Mouse (Mus musculus) 3T3-L1 (cell line): ENCODE measurements around the gene Atox1.
"Not testable (repeated sequence)": the region's sequence is repeated elsewhere in the genome, so short reads cannot be mapped to it uniquely, and the experiment has no call there.

ENCODE experiments used
- DNase-seq: peaks from one replicate; pipeline ENCODE4 v3.0.0-alpha.2; 2015; ENCODE audit warnings: low read depth, low spot score

Gene Atox1

DNA sequence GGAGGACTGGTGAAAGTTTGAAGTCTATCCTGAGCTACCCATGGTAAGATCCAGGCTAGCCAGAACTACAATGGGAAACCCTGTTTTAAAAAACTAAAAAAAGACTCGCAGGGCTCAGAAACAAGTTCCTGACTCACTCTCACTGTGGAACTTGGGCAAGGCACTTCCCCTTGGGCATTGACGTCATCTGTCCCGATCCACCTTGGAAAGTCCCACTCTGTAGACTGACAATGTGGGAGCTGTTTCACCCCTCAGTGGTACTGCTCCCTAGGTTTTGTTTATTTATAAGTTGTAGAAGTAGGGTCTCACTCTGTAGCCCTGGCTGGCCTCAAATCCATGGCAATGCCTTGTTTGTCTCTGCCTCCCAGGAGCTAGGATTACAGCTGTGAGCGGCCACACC lies 7.4 kb downstream of the Atox1 start:
- peak; percentile 72 for DNase-seq

DNA sequence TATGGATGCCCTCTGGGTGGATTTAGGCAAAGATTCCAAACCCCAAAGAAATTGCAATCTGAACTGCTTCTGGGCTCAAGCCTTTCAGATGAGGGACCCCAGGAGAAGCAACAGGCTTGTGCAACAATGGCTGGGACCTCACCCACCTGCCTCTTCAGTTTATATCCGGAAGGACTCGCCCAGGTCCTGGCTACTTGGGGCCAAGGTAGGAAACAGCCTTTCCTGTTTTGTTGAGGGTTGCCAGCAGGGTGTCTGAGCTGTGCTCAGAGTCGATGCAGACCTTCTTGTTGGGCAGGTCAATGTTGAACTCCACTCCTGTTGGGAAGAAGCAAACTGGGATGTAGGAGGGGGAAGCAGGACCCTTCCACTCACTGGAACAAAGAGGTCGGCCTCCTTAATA lies 10.7 kb downstream of the Atox1 start:
- no peak for DNase-seq

DNA sequence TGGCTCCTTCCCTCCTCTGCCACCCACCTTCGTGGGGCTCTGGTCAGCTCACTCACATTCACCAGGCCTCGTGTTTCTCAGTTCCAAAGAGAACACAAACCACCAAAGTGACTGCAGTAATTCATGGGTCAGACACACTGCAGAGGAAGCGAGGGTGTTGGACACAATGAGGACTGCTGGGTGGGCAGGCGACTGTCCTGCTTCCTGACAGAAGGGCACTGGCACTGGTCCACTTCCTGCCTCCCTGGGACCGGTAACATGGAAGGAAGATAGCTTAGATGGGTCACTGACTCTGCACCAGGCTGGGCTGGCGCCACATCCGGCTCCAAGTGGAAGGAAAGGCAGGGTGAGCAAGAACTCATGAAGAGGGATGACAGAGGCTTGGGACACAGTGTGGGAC lies 11.5 kb downstream of the Atox1 start:
- DNase-seq, result no peak

DNA sequence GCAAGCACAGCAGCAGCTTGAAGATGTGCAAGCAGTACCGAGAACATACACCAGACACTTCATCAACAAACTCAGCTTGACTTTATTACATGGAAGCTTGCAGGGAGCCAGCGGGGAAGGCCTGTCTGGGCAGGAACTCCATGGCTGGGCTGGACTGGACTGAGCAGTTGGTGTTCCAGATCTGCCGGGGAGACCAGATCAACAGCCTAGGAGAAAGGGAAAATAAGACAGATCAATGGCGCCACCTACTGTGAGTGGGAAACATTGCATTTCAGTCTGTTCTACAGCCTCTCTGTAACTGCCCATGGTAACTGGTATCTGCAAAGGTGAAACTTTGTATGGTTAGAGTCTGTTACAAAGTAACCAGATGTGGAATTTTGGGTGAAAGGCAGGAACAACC lies 14.5 kb downstream of the Atox1 start:
- DNase-seq, result peak; percentile 94

DNA sequence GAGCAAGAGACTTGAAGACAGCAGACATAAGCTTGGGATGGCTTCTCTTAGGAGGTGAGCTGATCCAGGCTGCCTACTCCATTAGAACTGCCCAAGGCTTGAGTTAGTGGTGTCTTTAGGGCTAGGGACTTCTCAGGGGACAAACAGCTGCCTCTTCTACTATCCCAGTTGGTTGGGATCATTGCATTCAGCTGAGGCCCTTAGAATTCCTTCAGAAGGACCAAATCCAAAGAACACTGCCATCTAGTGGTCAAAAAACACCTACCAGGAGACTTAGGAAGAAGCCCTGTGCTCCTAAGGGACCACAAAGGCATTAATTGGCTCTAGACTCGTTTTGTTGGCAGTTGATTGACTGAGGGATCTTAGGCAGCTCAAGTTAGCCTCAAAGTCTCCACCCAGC lies 16.3 kb downstream of the Atox1 start:
- DNase-seq, result peak; percentile 93

DNA sequence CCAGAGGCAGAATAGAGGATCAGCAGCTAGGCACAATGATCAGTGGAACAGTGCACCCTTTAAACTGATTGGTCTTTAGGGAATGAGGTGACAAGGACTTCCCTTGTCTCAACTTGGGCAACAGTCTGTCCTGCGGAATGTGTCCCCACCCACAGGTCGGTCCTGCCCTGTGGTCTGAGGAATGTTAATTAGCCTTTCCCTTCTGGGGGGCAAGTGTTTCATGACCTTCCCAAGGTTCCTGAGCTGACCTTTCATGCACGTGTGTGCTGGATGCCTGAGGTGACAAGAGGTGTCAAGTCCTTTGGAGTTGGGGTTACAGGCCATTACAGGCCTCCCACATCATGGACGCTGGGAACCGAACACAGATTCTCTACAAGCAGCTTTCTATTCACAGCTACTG lies 21.3 kb downstream of the Atox1 start:
- no peak for DNase-seq

DNA sequence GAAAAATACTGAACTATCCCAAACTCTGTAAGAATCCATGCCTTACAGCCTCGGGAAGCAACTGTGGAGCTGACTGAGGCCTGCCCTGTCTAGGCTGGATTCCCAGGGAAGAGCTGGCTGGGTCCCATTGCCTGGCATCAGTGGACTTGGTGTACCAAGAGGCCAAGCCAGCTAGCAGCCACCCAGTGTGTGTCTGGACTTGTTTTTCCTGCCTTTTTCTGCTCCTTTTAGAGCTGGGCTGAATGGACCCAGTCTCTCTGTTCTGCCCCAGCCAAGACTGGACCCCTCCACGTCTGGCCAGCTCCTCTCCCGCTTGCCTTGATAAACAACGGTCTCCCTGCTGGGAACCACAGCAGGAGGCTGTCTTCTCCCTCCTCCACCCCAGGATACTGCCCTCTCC lies 23.0 kb downstream of the Atox1 start:
- DNase-seq, result no peak

DNA sequence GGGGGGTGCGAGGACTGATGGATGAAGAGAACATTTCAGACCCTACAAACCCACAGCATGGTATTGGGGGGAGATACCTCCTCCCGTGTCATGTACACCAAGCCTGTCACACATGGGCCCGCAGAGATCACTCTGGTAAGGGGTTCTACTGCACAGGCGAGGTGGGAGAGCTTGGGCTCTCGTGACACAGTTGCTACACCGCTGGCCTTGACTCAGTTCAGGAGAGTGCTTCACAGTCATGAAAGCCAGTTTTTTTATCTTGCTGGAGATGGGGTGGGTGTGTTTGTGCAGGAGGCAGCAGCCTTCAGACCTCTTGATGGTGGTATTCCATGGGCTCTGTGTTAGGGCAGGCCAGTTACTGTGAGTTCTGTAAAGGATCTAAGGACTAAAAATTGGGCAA lies 24.9 kb downstream of the Atox1 start:
- DNase-seq, result no peak

DNA sequence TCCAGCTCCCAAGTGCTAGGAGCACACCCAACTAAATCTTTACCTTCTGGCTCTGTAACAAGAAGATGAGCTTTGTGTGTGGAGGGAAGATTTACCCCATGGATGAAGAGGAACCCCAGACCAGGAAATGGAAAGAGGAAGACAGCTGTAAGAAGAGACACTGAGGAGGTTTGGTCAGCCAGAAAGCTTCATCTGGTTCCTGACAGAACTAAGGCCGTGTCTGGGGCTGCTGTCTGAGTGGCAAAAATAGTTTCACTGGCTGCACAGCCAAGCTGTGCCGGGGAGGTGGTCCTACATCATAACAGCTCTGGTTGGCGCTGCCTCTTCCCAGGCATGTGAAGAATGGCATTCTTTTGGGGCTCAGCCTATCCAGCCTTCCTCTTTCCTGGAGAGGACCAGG lies 28.1 kb downstream of the Atox1 start:
- no peak for DNase-seq

DNA sequence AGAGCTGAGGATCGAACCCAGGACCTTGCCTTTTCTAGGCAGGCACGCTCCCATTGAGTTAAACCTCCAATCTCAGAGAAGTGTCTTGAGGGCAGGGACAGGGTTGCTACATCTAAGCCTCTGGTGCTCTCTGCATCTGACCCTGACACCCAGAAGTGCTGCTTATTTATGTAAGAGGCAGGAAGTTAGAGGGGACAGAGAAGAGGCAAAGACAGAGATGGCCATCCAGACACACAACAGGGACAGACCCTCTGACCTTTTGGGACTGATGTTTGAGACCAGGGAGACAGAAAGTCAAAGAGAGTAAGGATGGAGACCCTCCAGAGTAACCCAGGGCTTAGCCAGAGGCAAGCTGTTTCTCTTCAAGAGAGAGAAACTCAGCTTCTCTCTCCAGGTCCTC lies 31.1 kb downstream of the Atox1 start:
- no peak for DNase-seq

DNA sequence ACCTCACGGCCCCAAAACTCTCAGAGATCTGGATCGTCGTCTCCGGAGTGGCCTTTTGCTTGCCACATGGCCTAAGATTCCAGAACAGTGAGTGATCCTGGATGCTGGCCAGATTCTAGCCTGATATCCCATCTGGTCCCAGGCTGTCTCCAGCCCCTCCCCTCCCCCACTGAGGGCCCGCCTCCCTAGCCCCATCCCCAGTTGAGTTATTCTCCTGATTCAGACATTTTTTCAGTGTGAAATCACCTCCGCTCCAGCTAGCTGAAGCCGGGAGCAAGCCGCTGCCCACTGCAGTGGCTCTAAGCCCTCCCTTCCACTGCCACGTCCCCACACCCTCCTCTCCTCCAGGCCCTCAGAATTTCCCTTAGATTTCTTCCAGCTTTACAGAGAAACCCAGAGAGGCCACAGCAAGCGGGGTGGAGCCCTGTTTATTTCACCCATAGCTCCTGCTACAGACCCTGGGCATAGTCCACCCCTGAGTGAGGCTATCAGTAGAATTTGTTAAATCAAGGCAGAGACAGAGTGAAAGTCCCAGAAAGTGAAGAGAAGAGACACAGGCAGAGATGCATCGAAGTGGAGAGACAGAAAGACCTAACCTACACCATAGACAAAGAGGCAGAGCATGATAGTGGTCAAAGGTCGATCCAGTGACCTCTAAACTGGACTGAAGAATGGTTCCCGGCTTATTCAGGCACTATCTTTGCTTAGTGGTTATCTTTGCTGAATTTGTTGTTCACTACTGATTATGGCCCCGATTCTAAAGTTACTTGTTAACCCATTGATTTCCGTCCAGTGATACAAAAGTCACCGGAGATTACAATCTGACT lies 32.6 kb downstream of the Atox1 start:
- peak; percentile 100 for DNase-seq

DNA sequence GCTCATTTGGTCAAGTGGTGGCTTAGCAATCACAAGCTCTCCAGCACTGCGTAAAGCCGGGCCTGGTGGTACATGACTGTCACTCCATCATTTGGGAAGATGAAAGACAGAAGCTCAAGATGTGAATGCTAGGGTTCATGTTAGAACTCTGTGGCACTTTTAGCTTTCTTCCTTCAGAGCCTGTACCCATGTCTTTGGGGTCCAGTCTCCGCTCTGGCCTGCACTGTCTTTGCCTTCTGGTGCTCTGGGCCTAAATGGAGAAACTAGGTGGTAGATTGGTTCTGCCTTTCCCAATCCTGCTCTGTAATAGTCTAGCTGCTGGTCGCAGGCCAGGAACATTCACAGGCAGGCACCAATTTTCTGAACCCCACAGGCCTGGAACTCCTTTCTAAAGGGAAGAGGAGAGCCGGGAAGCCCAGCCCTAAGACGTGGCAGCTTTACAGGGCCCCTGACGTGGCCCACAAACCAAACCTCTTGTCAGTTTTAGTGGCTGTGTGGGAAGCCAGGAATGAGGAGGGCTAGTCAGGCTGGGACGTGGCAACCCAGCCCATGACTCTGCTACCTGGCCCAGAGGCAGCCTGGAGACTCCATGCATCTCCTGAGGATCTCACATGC lies 36.2 kb downstream of the Atox1 start:
- DNase-seq, result peak; percentile 63

DNA sequence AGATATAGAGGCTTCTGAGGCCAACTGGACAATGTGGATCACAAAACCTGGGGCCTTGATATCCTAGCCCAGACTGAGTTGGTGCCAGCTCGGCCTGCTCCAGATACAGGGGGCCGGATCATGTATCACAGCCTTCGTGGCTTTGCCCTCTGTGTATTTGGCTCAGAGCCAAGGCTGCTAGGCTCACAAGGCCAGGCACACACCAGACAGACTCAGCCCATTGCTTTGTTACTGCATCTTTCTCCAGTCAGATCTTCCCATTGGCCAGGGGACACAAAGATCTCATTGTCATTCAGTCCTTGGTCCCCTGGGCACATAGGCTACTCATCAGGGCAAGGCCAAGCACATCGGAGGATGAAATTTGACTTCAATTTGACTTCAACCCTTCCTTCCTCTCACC lies 37.3 kb downstream of the Atox1 start:
- peak; percentile 82 for DNase-seq

DNA sequence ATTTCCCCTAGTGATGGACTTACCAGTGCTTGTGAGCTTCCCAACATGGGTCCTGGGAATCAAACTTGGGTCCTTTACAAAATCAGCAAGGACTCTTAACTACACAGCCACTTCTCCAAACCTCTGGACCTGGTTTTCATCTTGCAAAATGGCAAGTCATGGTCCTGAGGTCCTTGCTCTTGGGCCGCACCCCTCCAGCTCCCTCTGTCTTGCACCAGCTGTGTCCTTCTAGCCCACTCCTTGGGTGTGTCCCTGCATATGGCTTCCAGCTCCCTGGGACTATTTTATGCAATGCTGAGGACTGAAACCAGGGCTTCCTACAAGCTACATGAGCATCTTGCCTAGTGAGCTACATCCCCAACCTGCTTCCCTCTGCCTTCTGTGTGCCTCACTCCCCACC lies 38.1 kb downstream of the Atox1 start, which contains the start of gene Sparc:
Gene Sparc (minus strand): TSS at position 206 of the 400 bp plus-strand sequence.
- DNase-seq, result no peak

DNA sequence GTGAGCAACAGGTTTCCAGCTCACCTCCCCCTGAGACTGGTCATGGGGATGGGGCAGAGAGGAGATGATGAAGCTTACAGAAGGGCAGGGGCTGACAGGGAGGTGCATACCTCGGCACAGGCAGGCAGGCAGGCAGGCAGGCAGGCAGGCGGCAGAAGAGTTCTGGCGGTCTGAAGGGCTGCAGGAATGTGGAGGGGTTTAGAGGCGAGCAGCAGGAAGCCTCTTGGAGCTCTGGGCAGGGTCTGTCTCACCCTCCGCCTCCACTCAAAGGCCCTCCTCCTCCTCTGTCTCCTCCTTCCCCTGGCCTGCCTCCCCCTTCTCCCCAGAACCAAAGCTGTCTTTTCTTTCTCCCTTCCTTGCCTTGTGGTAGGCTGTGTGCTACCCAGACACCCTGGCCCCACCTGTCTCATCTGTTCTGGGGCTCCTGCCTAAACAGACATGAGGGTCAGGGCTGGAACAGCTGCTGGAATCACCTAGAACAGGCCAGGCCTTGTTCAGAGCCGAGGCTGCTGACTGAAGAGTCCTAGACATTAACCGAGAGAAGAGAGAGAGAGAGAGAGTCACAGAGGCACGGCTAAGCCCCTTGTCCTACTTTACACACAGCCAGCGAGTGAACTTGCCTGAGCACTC lies 41.2 kb downstream of the Atox1 start:
- peak; percentile 90 for DNase-seq

DNA sequence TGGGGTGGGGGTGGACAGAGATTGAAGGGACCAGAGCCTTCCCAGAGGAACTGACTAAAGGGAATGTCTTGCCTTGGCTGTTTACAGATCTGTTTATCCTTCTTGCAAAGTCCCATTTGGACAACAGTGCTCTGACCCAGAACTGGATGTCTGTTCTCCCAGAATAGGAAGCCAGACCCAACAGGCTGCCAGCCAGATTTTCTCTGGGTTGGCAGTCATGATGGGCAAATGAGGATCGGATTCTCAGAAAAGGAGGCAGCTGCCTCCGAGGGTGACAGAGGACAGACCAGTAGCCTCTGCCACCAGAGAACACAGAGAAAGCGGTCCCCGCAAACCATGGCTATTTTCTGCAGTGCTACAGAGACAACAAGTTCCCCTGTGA lies 41.8 kb downstream of the Atox1 start:
- DNase-seq, result peak; percentile 49

DNA sequence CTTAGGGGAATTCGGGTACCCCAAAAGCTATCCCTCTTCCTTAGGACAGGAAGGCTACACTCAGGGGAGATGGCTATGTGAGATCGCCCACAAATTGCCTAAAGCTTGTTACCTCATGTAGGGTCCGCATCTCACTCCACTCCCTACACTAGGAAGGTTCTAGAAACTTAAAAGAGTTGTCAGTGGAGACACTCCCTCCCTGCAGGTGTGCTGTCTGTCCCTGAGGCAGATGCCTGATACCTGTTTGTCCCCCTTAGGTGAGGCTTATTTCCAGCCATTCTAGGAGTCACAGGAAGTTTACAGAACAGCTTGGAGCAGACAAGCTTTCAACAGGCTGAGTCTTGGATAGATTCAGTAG lies 42.4 kb downstream of the Atox1 start:
- DNase-seq, result no peak

DNA sequence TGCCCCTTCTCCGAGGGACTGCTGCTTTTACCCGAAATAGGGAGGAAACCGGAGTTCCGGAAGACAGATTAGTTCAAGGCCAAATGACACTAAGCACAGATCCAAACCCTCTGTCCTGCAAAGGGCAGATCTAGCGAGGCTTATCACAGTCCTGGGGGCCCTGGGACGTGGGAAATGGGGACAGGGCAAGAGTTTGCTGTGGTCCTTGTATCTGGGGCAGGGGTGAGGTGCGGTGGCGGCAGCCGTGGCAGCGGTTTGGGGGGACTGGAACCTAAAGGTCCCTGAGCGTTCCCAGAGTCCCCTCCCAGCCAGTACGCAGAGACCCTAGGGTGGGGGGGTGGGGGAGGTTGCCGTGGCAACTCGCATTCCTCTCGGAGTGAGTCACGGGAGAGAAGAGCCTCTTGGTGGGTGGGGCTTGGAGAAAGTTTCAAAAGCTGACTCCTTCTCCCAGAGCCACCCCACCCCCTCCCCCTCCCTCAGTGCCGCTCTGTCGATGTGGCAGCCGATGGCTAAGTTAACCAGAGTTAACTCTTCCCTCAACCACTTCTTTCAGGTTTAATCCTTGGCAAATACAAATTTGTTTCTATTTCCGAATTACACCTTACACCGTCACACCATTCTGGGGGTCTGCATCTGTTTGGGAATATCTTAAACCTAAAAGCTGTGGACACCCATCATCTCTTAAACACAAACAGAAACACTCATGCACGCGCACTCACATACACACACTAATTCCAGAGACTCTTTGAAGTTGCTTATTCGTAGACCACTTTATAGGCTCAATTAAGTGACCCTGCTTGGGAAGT lies 42.9 kb downstream of the Atox1 start:
- DNase-seq, result peak; percentile 95

DNA sequence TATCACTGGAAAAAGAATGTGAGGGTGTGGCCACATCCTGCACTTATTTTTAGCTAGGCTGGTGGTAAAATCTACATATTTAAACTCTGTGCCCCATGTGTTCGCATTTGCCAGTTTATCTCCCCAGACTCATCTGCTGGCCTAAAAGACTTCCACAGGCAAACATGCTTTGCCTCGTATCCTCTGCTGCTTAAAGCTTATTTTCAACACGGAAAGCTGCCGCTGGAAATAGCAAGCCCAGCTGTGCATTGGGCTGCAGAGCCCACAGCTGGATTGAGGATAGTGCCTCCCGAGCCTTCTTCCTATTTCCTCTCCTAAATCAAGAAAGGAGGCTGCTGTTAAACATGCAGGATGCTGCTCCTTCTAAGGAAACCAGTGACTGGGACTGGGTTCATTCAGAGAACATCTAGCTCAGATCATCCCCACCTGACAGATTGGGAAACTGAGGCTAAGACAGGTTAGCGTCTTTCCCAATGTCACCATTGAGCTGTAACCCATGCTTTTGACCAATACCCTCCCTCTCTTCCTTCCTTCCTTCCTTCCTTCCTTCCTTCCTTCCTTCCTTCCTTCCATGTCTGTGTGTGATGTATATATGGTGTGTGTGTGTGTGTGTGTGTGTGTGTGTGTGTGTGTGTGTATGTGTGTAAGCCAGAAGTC lies 44.3 kb downstream of the Atox1 start:
- DNase-seq, result no peak

DNA sequence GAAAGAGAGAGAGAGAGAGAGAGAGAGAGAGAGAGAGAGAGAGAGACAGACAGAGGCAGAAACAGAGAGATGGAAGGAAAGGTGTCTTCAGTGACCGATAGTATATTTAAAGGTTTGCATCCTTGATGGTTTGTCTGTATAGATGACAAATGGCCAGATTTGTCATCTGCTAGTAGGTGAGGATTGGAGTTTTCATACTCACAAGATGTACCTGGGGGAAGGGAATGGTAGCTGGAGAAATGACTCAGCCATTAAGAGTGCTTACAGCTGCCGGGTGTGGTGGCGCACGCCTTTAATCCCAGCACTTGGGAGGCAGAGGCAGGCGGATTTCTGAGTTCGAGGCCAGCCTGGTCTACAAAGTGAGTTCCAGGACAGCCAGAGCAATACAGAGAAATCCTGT lies 45.3 kb downstream of the Atox1 start:
- DNase-seq, result not testable (repeated sequence)

DNA sequence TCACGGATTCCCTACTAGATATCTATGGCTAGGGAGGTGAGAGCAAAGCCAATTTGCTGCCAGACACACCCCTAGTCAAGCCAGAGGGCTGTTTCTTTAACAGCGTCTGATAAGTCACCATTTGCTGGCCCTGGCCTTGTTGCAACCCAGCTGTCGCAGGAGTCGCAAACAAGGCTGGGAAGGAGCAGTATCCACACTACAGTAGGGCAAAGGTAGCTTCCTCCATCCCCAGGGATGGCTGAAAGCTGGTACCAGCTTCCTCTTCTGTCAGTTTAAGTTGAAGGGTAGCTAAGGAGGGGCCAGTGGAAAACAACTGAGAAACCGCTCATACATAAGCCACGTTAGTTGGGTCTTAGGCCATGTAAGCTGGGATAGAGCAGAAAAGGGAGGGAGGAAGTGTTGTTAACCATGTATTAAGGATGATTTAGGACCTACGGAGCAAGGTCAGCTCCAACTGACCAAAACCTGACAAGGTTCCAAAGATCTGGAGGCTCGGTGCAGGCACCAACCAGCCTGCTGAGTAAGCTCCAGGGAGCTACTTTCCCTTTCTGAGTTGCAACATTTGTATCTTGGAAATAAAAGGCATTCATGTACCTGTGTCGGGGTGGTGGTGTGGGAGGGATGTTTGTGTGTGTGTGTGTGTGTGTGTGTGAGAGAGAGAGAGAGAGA lies 45.9 kb downstream of the Atox1 start:
- peak; percentile 77 for DNase-seq
